Mouse (Mus musculus) hindbrain, embryonic 16.5 days (tissue): Measurements from ENCODE around the gene Il4. TPM values are rescaled to one million over a fixed set of nuclear protein-coding genes. Genes with fewer than 3 reads are reported as not detected.

Experiments
- ATAC-seq: fragments of 200-750 bp; cut with Nextera tagmentation; 2 replicates; pipeline ENCODE4 v1.8.0; 2017; ENCODE audit warnings: moderate TSS enrichment, moderate library complexity
- H3K27ac ChIP-seq: fragments of 300-500 bp; sonication (generic); 2 replicates; pipeline ENCODE4 v1.5.1; 2014; ENCODE audit warnings: low read depth, mild to moderate bottlenecking, control low read depth, low read length, moderate library complexity
- H3K27me3 ChIP-seq: fragments of 300-500 bp; sonication (generic); replicated peaks from 2 replicates; pipeline ENCODE4 v1.6.1; 2014; ENCODE audit warnings: low read length; ENCODE audit not compliant: control insufficient read depth, insufficient read depth
- H3K36me3 ChIP-seq: fragments of 300-500 bp; sonication (generic); 2 replicates; pipeline ENCODE4 v1.6.1; 2014; ENCODE audit warnings: mild to moderate bottlenecking, low read length, moderate library complexity, mixed read lengths; ENCODE audit not compliant: control insufficient read depth, insufficient read depth
- H3K4me1 ChIP-seq: fragments of 300-500 bp; sonication (generic); 2 replicates; pipeline ENCODE4 v1.6.1; 2014; ENCODE audit warnings: low read depth, low read length; ENCODE audit not compliant: control insufficient read depth, insufficient read depth
- H3K4me2 ChIP-seq: fragments of 300-500 bp; sonication (generic); 2 replicates; pipeline ENCODE4 v1.6.1; 2014; ENCODE audit warnings: mild to moderate bottlenecking, low read length, control low read depth, moderate library complexity
- H3K4me3 ChIP-seq: fragments of 300-500 bp; sonication (generic); 2 replicates; pipeline ENCODE4 v1.5.1; 2014; ENCODE audit warnings: mild to moderate bottlenecking, low read length, control low read depth, moderate library complexity
- H3K9ac ChIP-seq: fragments of 300-500 bp; sonication (generic); 2 replicates; pipeline ENCODE4 v1.6.1; 2014; ENCODE audit warnings: low read depth, mild to moderate bottlenecking, control low read depth, low read length, moderate library complexity
- H3K9me3 ChIP-seq: fragments of 300-500 bp; sonication (generic); 2 replicates; pipeline ENCODE4 v1.6.1; 2014; ENCODE audit warnings: mild to moderate bottlenecking, low read length, moderate library complexity; ENCODE audit not compliant: control insufficient read depth
- WGBS: fragments of 180-500 bp; shearing (Covaris S2); extraction: QIAGEN DNeasy Blood & Tissue Kit; methylation state at CpG from one replicate; pipeline ENCODE4 v1.1.7; 2014; 5-methylcytosine and 5-hydroxymethylcytosine counted together
- polyA plus RNA-seq: library from polyadenylated mRNA; unstranded; fragments of >200 nt; fragmentation: Nextera tagmentation; extraction: Ambion mirVana; gene quantifications from 2 replicates; pipeline ENCODE4 v1.2.1, GENCODE M21; 2015

Gene Il4
- polyA plus RNA-seq, 1 experiment from 2014 or later: 4.5 TPM

DNA sequence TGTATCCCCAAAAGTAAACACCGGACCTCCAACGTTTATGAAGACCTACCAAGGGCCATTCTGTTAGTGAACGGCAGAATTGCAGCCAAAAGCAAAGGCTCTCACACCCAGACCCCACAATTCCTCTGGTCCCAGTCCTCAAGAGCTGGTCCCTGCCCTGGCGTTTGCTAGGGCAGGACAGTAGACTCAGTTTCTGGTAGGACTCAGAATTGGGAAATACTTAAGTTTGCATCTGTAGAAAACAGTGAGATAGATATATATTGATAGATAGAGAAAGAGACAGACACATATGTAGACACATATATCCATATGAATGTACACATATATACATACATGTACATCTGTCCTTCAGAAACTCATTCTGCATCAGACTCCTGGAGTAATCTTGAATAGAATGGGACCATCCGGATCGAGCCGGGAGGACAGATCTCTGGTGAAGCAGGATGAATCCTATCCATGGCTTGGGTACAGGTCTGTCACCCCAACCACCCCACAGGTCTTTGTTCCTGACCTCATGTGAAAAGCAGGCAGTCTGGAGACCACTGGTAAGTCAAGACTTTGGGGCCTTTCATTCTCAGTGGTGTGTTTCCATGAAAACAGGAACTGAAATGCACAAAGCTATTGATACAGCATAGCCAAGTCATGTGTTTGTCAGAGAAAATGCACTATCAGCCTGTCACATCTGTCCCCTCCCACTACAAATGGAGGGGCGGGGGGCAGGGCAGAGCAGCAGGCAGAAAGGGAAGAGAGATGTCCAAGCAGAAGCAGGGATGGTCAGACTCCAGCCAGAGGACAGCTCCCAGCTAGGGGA lies 1.5 kb downstream of the Il4 start:
- Histone ChIP-seq H3K4me3 (no peak overlapping the region), H3K36me3 (no peaks in the 10 kb centered on the region), H3K27me3 (no peaks in the 10 kb centered on the region), H3K9ac (no peak overlapping the region), H3K27ac (no peak overlapping the region), H3K4me2 (no peak overlapping the region), H3K9me3 (no peaks in the 10 kb centered on the region), H3K4me1 (no peaks in the 10 kb centered on the region)
- WGBS: 86% methylated on average over 8 of the region's 8 CpGs
- ATAC-seq: no peak

DNA sequence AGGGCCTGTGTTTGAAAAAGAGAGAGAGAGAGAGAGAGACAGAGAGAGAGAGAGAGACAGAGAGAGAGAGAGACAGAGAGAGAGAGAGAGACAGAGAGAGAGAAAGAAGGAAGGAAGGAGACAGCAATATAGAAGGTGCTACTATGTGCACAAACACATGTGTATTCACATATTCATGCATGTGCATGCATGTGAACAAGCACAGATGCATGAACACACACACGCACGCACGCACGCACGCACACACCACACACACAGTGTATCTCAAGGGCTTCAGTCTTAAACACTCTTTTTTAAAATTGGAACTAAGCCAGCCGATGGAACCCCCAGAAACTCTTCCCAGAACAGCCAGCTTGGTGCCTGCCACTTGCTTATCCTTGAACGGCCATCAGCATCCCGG lies 2.9 kb downstream of the Il4 start:
- no peak for ATAC-seq

DNA sequence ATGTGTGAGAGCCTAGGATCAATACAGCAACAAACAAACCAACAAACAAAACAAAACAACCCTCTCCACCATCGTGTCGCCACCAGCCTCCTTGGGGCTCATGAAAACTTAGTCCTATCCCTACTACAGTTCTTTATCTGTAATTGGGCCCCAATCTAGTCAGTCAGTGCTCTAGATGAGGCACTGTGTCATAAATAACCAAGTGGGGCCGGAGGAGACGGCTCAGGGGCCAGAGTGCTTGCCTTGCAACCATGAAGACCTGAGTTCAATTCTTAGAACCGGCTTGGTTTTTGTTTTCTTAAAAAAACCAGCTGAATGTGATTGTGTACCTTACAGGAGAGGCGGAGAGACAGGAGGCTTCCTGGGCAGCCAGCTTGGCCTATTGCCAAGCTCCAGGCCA lies 3.3 kb downstream of the Il4 start:
- Histone ChIP-seq H3K27ac (no peak overlapping the region), H3K4me3 (no peak overlapping the region), H3K27me3 (no peaks in the 10 kb centered on the region), H3K9me3 (no peaks in the 10 kb centered on the region), H3K36me3 (no peaks in the 10 kb centered on the region), H3K4me1 (no peaks in the 10 kb centered on the region), H3K9ac (no peak overlapping the region), H3K4me2 (no peak overlapping the region)
- no peak for ATAC-seq
- 68% methylated on average over 6 of the region's 6 CpGs for WGBS

More for the DNA sequence above, 2.9 kb downstream of the Il4 start:
- Histone ChIP-seq H3K4me1 (no peaks in the 10 kb centered on the region), H3K36me3 (no peaks in the 10 kb centered on the region), H3K4me3 (no peak overlapping the region), H3K9ac (no peak overlapping the region), H3K9me3 (no peaks in the 10 kb centered on the region), H3K27ac (no peak overlapping the region), H3K27me3 (no peaks in the 10 kb centered on the region), H3K4me2 (no peak overlapping the region)
- 91% methylated on average over 8 of the region's 8 CpGs for WGBS

DNA sequence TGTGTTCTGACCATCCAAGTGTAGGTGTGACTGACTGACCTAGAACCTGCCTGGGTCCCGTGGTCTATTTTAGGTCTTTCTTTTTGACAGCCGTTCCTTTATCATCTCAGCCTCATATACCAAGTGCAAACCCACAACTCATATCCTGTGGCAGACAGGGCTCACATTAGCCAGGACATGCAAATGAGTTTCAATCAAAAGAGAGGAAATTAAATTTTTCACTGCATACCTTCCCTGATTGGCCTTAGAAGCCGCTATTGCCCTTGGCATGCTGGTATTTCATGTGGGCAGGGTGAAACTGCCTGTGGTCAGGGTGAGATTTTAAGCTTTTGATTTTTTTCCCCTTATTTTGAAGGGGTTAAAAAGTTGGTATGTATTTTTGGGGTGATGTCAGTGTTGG lies 8.8 kb downstream of the Il4 start:
- Histone ChIP-seq H3K4me2 (no peak overlapping the region), H3K9ac (no peak overlapping the region), H3K27ac (no peak overlapping the region), H3K36me3 (no peaks in the 10 kb centered on the region), H3K27me3 (no peaks in the 10 kb centered on the region), H3K9me3 (no peaks in the 10 kb centered on the region), H3K4me1 (no peaks in the 10 kb centered on the region), H3K4me3 (no peak overlapping the region)
- no peak for ATAC-seq
- 86% methylated on average over 3 of the region's 3 CpGs for WGBS

DNA sequence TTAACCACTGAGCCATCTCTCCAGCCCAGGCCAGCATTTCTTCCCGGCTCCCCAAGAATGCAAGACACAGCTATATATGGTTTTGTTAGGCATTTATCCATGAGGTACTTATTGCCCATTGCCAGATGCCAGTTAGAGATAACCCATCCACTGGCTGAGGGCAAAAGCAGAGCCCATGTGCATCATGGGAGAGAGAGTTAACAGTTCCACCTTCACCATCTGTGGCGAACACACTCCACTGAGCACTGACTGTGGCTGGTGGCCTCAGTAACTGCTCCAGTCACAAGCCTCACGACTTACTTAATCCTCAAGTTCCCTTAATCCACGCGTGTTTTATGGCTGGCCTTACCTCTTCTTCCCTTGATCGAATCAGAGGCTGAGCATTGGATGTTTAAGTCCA lies 9.2 kb downstream of the Il4 start:
- H3K27me3 ChIP-seq: no peaks in the 10 kb centered on the region
- no peak overlapping the region for H3K4me3 ChIP-seq
- no peak for ATAC-seq
- 84% methylated on average over 6 of the region's 6 CpGs for WGBS
- H3K4me2 ChIP-seq: no peak overlapping the region
- H3K36me3 ChIP-seq: no peaks in the 10 kb centered on the region
- no peak overlapping the region for H3K9ac ChIP-seq
- H3K27ac ChIP-seq: no peak overlapping the region
- H3K9me3 ChIP-seq: no peaks in the 10 kb centered on the region
- no peaks in the 10 kb centered on the region for H3K4me1 ChIP-seq

DNA sequence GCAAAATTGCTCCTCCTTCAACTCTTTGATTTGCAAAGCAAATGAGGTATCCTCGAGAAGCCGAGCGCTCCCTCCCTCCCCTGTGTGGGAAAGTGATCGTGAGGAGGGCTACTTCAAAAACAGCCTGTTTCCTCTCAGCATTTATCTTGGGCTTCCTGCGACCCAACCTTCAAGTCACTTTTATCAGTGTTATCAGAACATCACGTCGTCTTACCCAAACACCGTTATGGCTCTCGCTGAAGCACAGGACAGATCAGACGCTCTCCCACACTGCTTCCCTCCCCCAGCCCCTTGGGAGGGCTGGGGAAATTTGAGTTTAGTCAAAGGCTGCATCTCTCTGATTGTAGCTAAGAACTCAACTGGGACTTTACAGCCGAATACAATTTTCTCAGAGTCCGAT lies 12.9 kb downstream of the Il4 start:
- ATAC-seq: no peak
- H3K36me3 ChIP-seq: peaks cover 10% of the 10 kb centered on the region
- no peak overlapping the region for H3K27ac ChIP-seq
- WGBS: 9% methylated on average over 12 of the region's 12 CpGs
- H3K9me3 ChIP-seq: no peaks in the 10 kb centered on the region
- H3K4me3 ChIP-seq: no peak overlapping the region
- H3K9ac ChIP-seq: no peak overlapping the region; the same call in 1 of the 2 replicates
- H3K27me3 ChIP-seq: no peaks in the 10 kb centered on the region
- H3K4me1 ChIP-seq: no peaks in the 10 kb centered on the region
- no peak overlapping the region for H3K4me2 ChIP-seq

DNA sequence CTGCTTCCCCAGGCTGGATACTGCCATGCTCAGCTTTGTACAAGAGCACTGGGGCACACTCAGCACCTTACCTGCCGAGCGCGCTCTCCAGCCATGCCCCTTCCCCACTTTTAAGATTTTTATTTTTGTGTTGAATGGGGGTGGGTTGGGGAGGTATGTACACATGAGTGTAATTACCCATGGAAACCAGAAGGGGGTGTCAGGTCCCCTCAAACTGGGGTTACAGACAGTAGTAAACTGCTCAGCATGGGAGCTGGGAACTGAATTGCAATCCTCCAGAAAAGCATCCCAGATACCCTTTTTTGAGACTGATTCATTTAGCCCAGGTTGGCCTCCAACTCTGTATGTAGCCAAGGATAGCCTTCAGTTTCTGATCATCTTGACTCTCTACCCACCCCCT lies 13.5 kb downstream of the Il4 start:
- Histone ChIP-seq H3K4me1 (no peaks in the 10 kb centered on the region), H3K27me3 (no peaks in the 10 kb centered on the region), H3K9me3 (no peaks in the 10 kb centered on the region), H3K4me2 (no peak overlapping the region), H3K9ac (no peak overlapping the region), H3K36me3 (peaks cover 13% of the 10 kb centered on the region), H3K27ac (no peak overlapping the region), H3K4me3 (no peak overlapping the region)
- ATAC-seq: no peak
- WGBS: 88% methylated on average over 3 of the region's 3 CpGs

DNA sequence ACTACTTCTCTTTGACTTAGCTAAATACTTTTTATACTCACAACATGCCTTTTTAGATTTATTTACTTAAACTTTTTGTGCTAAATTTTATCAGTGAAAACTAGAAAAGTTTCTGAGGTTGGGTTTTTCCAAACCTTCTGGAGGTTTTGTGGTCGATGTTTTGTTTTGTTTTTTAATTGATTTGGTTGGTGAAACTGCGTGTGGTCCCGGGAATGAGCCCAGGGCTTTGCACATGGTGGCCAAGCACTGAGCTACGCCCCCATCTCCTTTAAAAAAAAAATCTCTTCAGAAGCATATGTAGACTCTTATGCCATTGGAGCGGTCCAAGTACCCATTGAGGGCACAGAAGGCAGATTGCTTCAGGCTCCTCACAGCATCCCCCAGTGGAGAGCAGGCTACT lies 27.4 kb downstream of the Il4 start:
- Histone ChIP-seq H3K27me3 (no peaks in the 10 kb centered on the region), H3K4me3 (no peak overlapping the region), H3K9me3 (no peaks in the 10 kb centered on the region), H3K36me3 (peaks cover 53% of the 10 kb centered on the region), H3K4me2 (no peak overlapping the region), H3K27ac (no peak overlapping the region), H3K9ac (no peak overlapping the region), H3K4me1 (no peaks in the 10 kb centered on the region)
- WGBS: 91% methylated on average over 5 of the region's 5 CpGs
- ATAC-seq: no peak

DNA sequence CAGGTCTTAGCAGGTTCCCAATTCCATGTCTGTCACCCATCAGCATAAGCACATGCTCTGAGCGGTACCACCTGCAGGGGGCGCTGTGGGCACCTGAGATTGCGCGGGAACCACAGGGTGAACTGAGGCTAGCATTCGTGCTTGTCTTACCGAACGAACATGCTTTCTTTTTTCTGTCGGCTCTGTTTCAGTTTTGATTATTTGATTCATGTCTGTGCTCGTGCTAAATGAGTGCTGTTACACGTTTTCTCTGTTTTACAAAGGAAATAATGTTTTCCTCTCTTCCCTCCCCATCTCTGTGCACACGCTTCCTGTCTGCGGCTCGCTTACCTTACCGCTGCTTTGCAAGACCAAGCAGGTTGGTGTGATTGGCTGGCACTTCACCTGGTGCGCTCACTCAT lies 28.1 kb downstream of the Il4 start:
- Histone ChIP-seq H3K4me3 (no peak overlapping the region), H3K36me3 (peaks cover 53% of the 10 kb centered on the region), H3K9ac (no peak overlapping the region), H3K4me2 (no peak overlapping the region), H3K27ac (no peak overlapping the region), H3K4me1 (no peaks in the 10 kb centered on the region), H3K9me3 (no peaks in the 10 kb centered on the region), H3K27me3 (no peaks in the 10 kb centered on the region)
- ATAC-seq: no peak
- WGBS: 41% methylated on average over 15 of the region's 15 CpGs
